Mouse (Mus musculus) macrophage (primary cell): Measurements from ENCODE around the gene Slc9b1. TPM values are rescaled to one million over a fixed set of nuclear protein-coding genes. Genes with fewer than 3 reads are reported as not detected.

Source experiments
- H3K27ac ChIP-seq: fragments of 350-480 bp; formaldehyde crosslinking; 2 replicates; pipeline ENCODE4 v1.9.0; 2021
- H3K36me3 ChIP-seq: fragments of 350-480 bp; formaldehyde crosslinking; 2 replicates; pipeline ENCODE4 v1.9.0; 2021; ENCODE audit errors: inconsistent target
- H3K4me3 ChIP-seq: fragments of 350-480 bp; formaldehyde crosslinking; 2 replicates; pipeline ENCODE4 v1.9.0; 2021; ENCODE audit errors: inconsistent target
- H3K79me2 ChIP-seq: fragments of 350-480 bp; formaldehyde crosslinking; 2 replicates; pipeline ENCODE4 v1.9.0; 2021; ENCODE audit errors: inconsistent target
- WGBS: methylation state at CpG from one replicate; pipeline ENCODE4 v1.1.7; 2026; ENCODE audit warnings: inconsistent platforms; ENCODE audit not compliant: missing documents; 5-methylcytosine and 5-hydroxymethylcytosine counted together
- polyA plus RNA-seq: library from polyadenylated mRNA; stranded (reverse); fragments of 250-400 nt; gene quantifications from 3 replicates; pipeline ENCODE4 v1.2.4, GENCODE M21; 2018; ENCODE audit warnings: inconsistent platforms

Slc9b1 gene
- polyA plus RNA-seq, 1 experiment from 2014 or later, result 0.42 TPM

GRCm38 (mm10) chr3:135328560-135328959 lies 19.3 kb upstream of the Slc9b1 start:
- WGBS, result 48% methylated on average over 3 of the region's 3 CpGs
- no peaks in the 10 kb centered on the region for H3K79me2 ChIP-seq

GRCm38 (mm10) chr3:135332691-135333090 lies 15.1 kb upstream of the Slc9b1 start:
- Histone ChIP-seq H3K27ac (no peak overlapping the region), H3K36me3 (no peaks in the 10 kb centered on the region), H3K4me3 (no peak overlapping the region), H3K79me2 (no peaks in the 10 kb centered on the region)

More at GRCm38 (mm10) chr3:135328560-135328959, 19.3 kb upstream of the Slc9b1 start:
- no peak overlapping the region for H3K27ac ChIP-seq
- no peaks in the 10 kb centered on the region for H3K36me3 ChIP-seq
- H3K4me3 ChIP-seq, result no peak overlapping the region

- no peak overlapping the region for H3K4me3 ChIP-seq
- H3K79me2 ChIP-seq, result no peaks in the 10 kb centered on the region
- no peaks in the 10 kb centered on the region for H3K36me3 ChIP-seq
- WGBS, result 96% methylated on average over 2 of the region's 4 CpGs
- no peak overlapping the region for H3K27ac ChIP-seq
These were observed 14.1 kb upstream of the Slc9b1 start for GRCm38 (mm10) chr3:135333763-135334162.

GRCm38 (mm10) chr3:135349022-135349421 lies 1.2 kb downstream of the Slc9b1 start:
- no peak overlapping the region for H3K27ac ChIP-seq
- H3K36me3 ChIP-seq, result no peaks in the 10 kb centered on the region
- H3K4me3 ChIP-seq, result no peak overlapping the region
- no peaks in the 10 kb centered on the region for H3K79me2 ChIP-seq

- 92% methylated on average over 3 of the region's 3 CpGs for WGBS
- Histone ChIP-seq H3K4me3 (no peak overlapping the region), H3K79me2 (no peaks in the 10 kb centered on the region), H3K27ac (no peak overlapping the region), H3K36me3 (no peaks in the 10 kb centered on the region)
These were observed 4.0 kb downstream of the Slc9b1 start for GRCm38 (mm10) chr3:135351857-135352256.

GRCm38 (mm10) chr3:135357394-135357793 lies 9.6 kb downstream of the Slc9b1 start:
- WGBS, result 93% methylated on average over 4 of the region's 4 CpGs
- H3K79me2 ChIP-seq, result no peaks in the 10 kb centered on the region
- no peaks in the 10 kb centered on the region for H3K36me3 ChIP-seq

GRCm38 (mm10) chr3:135375836-135376235 lies 28.0 kb downstream of the Slc9b1 start:
- H3K4me3 ChIP-seq, result no peak overlapping the region
- WGBS, result 88% methylated on average over 3 of the region's 3 CpGs

More at GRCm38 (mm10) chr3:135357394-135357793, 9.6 kb downstream of the Slc9b1 start:
- Histone ChIP-seq H3K4me3 (no peak overlapping the region), H3K27ac (no peak overlapping the region)

GRCm38 (mm10) chr3:135377445-135377844 lies 29.6 kb downstream of the Slc9b1 start:
- H3K79me2 ChIP-seq, result no peaks in the 10 kb centered on the region
- no peaks in the 10 kb centered on the region for H3K36me3 ChIP-seq
- 49% methylated on average over 10 of the region's 10 CpGs for WGBS
- no peak overlapping the region for H3K27ac ChIP-seq
- H3K4me3 ChIP-seq, result no peak overlapping the region

More at GRCm38 (mm10) chr3:135375836-135376235, 28.0 kb downstream of the Slc9b1 start:
- Histone ChIP-seq H3K79me2 (no peaks in the 10 kb centered on the region), H3K36me3 (no peaks in the 10 kb centered on the region), H3K27ac (no peak overlapping the region)

- Histone ChIP-seq H3K79me2 (no peaks in the 10 kb centered on the region), H3K4me3 (no peak overlapping the region), H3K27ac (no peak overlapping the region), H3K36me3 (no peaks in the 10 kb centered on the region)
- 100% methylated on average over 4 of the region's 4 CpGs for WGBS
These were observed 32.0 kb downstream of the Slc9b1 start for GRCm38 (mm10) chr3:135379868-135380267.

- 62% methylated on average over 6 of the region's 6 CpGs for WGBS
- H3K36me3 ChIP-seq, result no peaks in the 10 kb centered on the region
- H3K27ac ChIP-seq, result no peak overlapping the region
- no peaks in the 10 kb centered on the region for H3K79me2 ChIP-seq
- no peak overlapping the region for H3K4me3 ChIP-seq
These were observed 45.4 kb downstream of the Slc9b1 start for GRCm38 (mm10) chr3:135393186-135393585.

GRCm38 (mm10) chr3:135395085-135395484 lies 47.3 kb downstream of the Slc9b1 start:
- no peaks in the 10 kb centered on the region for H3K36me3 ChIP-seq
- H3K79me2 ChIP-seq, result no peaks in the 10 kb centered on the region
- H3K4me3 ChIP-seq, result no peak overlapping the region
- no peak overlapping the region for H3K27ac ChIP-seq
- WGBS, result 80% methylated on average over 5 of the region's 5 CpGs

GRCm38 (mm10) chr3:135396081-135396480 lies 48.3 kb downstream of the Slc9b1 start:
- H3K27ac ChIP-seq, result no peak overlapping the region
- H3K36me3 ChIP-seq, result no peaks in the 10 kb centered on the region
- no peak overlapping the region for H3K4me3 ChIP-seq
- WGBS, result 56% methylated on average over 6 of the region's 6 CpGs
- H3K79me2 ChIP-seq, result no peaks in the 10 kb centered on the region

- Histone ChIP-seq H3K4me3 (no peak overlapping the region), H3K36me3 (no peaks in the 10 kb centered on the region), H3K27ac (no peak overlapping the region), H3K79me2 (no peaks in the 10 kb centered on the region)
These were observed 49.3 kb downstream of the Slc9b1 start for GRCm38 (mm10) chr3:135397112-135397511.

- H3K79me2 ChIP-seq, result no peaks in the 10 kb centered on the region
- H3K27ac ChIP-seq, result no peak overlapping the region
- no peak overlapping the region for H3K4me3 ChIP-seq
- H3K36me3 ChIP-seq, result no peaks in the 10 kb centered on the region
- 4% methylated on average over 10 of the region's 10 CpGs for WGBS
These were observed 54.4 kb downstream of the Slc9b1 start for GRCm38 (mm10) chr3:135402201-135402658.

GRCm38 (mm10) chr3:135403211-135403610 lies 55.4 kb downstream of the Slc9b1 start:
- WGBS, result 98% methylated on average over 7 of the region's 9 CpGs
- no peak overlapping the region for H3K27ac ChIP-seq
- no peaks in the 10 kb centered on the region for H3K79me2 ChIP-seq
- H3K36me3 ChIP-seq, result 0 out of 2 replicates have a peak, but pooled peaks cover under 1% of the 10 kb centered on the region
- H3K4me3 ChIP-seq, result no peak overlapping the region

- 0 out of 2 replicates have a peak, but pooled peaks cover 7% of the 10 kb centered on the region for H3K36me3 ChIP-seq
- WGBS, result 83% methylated on average over 5 of the region's 5 CpGs
- no peak overlapping the region for H3K27ac ChIP-seq
- H3K4me3 ChIP-seq, result no peak overlapping the region
- H3K79me2 ChIP-seq, result no peaks in the 10 kb centered on the region
These were observed 56.0 kb downstream of the Slc9b1 start for GRCm38 (mm10) chr3:135403856-135404255.
